Mouse (Mus musculus): Measurements from ENCODE around the gene Rps6ka6.

DNA sequence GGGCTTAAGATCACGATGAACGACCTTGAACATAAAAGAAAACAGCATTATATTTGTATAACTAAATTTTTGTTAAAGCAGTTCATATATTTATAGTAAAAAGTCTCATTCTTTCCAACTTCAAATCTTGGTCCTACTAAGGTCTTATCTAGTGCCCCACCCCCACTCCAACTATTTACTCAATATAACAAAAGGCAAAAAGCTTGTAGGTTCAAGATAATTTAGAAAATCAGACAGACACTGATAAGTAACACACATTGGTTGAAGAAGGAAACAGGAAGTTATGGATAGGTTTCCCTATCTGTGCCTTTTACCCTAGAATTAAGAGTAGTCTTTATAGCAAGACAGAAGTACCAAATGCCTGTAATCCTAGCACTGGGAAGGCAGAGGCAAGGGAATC, 132.9 kb downstream of the Rps6ka6 start:
- TF ChIP-seq CTCF (IDR thresholded peaks at IDR 0.05) (no peak), EP300 (IDR thresholded peaks at IDR 0.05) (no peak)

Measured in lung, postnatal 0 days (tissue).